Mouse (Mus musculus): Measurements from ENCODE around the gene Anp32a.

Gene Anp32a

GRCm38 (mm10) chr9:62346388-62346679 lies 5.2 kb downstream of the Anp32a start:
- no peak for DNase-seq (ENCODE audit: low spot score)

DNA sequence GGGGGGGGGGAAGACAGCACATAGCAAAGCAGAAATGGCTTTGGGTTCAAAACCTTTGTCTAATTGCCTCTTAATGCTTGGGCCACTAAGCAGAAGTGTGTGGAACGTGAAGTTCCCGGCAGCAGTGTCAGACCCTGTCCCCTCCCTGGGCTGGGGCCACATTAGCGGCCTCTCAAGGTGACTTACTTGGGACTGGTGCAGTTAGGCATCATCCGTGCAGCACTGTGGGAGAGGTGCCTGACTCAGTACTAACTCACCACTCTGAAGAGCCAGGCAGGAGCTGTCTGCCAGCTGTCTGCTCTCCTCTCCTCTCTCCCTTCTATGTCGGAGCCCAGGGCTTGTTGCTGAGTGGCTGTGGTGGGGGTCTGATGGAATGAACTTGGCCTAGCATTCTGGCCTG lies 6.1 kb downstream of the Anp32a start:
- DNase-seq (ENCODE audit: low spot score): no peak

- no peak for DNase-seq (ENCODE audit: low spot score)
Observed at GRCm38 (mm10) chr9:62348050-62348449, 7.0 kb downstream of the Anp32a start.

DNA sequence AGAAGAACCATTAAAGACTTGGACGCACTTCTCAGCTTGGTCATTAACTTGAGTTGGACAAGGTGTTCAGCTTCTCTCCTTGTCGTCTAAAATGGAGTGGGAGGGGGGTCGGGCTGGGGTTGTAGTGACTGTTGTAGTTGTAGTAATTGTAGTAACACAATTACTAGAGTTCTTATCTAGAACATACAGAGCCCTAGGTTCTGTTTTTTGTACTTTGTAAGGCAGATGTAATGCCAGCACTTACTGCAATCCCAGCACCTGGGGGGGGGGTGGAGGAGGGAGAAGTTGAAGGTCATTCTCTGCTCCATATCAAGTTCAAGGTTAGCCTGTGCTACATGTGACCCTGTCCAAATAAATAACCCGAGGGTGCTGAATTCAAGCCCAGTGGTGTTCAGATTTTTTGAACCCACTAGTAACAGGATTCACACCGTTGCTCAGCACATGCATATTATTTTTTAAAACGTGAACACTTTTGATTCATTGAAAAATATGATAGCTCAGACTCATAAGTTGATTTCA lies 7.4 kb downstream of the Anp32a start:
- no peak for DNase-seq (ENCODE audit: low spot score)

- no peak for DNase-seq (ENCODE audit: low spot score)
Observed at GRCm38 (mm10) chr9:62349250-62349649, 8.2 kb downstream of the Anp32a start.

DNA sequence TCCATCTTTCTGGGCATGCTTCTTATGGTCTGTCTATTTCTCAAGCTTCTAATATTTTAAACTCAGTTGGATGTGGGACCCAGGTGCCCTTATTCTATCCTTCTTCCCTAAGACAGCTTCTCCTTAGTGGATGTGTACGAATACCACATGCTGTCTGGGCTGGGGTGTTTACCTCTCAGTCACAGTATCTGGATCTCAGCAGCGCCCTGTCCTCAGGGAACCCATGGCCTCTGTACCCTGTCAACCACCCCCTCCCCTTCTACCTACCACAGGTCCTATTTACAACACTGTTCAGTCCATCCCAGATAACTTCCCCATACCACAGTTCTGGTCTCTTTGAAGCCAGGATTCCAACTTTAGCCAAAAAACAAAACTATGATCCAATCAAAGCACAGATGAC lies 9.6 kb downstream of the Anp32a start:
- no peak for DNase-seq (ENCODE audit: low spot score)

DNA sequence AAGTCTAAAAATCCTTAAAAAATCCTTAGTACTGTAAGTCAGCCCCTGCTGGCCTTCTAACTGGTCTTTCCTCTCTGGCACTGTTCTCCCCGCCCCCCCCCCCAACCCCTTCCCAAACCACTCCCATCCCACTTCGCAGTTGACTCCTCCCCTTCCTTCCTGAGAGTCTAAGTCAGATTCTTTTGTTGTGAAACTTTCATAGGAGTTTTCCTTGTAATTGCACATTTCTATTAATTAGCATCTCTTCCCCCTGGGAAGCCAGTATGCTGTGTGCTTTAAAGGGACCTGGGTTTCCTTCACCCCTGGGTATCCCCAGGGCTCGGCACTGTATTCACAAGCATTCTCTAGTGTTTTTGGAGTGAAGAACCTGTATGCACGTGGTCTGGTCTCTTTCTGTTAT lies 10.1 kb downstream of the Anp32a start:
- DNase-seq (ENCODE audit: low spot score): no peak

DNA sequence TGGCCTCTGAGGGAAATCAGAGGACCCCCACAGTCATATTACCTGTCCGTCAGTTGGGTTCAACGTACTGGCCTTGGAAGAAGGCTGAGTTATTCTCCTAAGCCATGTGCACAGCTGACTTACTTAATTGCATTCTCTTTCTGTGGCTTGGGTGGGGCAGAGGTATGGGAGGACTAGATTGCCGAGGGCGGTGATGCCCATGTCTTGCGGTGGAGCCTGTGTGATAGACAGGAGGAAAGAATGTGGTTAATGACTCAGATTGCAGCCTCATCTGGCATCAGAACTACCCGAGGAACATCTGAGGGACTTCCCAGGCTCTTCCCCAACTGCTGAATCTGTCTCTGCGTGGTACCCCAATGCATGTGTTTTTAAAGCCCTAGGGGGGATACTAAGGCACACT lies 12.7 kb downstream of the Anp32a start:
- no peak for DNase-seq (ENCODE audit: low spot score)

DNA sequence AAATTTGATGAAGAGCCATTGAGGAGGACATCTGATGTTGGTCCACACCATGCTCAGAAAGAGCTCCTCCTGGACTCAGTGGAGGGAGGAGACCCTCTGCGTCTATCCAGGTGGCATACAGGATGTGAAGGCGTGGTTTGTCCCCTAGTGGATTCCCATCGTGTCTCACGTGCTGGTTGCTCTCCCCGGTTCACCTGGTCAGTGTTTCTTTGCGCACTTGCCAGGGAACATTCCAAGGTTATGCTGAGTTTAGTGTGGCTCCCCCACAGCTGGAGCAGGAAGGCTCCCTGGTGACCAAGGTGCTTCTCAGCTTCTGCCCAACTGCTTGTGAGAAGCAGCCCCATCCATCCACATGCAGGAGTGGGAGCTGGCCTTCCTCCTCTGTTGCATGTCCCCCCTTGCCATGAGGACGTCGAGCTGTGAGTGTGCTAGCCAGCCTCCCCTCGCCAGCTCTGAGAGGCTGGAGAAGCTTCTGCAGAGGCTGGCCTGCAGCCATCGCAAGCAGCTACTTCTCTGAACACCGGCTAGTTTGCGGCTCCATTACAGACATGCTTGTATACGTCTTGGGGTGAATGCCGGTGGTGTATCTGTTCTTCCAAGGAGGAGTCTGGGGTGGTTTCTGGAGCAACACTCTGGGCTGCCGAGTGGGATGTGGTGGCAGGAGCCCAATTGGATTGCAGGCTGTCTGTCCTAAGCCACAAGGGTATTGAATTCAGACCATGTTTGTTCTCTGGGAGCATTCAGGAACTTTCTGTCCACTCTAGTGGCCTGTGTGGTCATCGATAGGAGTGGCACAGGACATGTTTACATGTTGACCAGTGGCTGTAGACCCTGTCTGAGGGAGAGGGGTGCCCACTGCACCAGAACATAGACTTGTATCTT lies 14.0 kb downstream of the Anp32a start:
- DNase-seq (ENCODE audit: low spot score): no peak

GRCm38 (mm10) chr9:62355763-62356162 lies 14.7 kb downstream of the Anp32a start:
- no peak for DNase-seq (ENCODE audit: low spot score)

- no peak for DNase-seq (ENCODE audit: low spot score)
Observed at GRCm38 (mm10) chr9:62357593-62357992, 16.5 kb downstream of the Anp32a start.

DNA sequence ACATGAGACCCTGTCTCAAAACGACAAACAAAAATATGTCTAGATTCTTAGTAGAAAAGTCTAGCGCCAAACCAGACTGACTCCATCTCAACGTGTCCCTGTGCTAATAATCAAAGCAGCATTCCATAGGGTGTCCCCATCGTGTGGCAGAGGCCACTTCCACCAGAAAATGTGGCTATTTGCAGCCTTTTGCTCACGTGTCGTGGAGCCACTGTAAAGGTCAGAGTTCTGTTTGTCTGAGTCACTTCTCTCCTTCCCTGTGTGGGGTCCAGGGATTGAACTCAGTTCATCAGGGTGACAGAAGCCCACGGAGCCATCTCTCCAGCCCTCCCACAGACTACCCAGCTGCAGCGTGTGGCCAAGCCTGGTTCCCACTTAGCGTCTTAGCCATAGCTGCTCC lies 17.8 kb downstream of the Anp32a start:
- no peak for DNase-seq (ENCODE audit: low spot score)

GRCm38 (mm10) chr9:62360889-62361288 lies 19.8 kb downstream of the Anp32a start:
- no peak for DNase-seq (ENCODE audit: low spot score)

DNA sequence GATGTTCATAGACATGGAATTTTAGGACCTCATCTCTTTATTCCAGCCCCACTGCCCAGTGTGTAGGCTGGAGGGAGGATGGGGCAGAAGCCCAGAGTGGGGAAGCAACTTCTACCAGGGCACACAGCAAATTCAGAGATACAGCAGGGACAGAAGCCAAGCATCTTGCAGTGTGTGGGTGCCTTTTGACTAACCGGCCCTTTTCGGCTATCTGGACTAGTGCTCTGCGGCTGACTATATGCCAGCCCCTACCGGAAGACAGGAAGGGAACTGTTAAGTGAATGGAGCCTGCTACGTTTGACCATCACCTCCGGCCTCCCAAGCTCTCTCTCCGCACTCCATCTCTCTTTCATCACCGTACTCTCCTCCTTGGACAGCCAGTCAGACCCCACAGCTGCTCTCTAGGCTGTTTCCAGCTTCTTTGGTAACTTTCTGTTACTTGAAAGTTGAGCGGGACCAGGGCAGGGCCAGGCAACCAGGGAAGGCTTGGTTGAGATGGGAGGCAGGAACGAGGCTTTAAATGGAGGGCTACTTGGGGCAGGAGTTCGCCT lies 21.8 kb downstream of the Anp32a start:
- no peak for DNase-seq (ENCODE audit: low spot score)

DNA sequence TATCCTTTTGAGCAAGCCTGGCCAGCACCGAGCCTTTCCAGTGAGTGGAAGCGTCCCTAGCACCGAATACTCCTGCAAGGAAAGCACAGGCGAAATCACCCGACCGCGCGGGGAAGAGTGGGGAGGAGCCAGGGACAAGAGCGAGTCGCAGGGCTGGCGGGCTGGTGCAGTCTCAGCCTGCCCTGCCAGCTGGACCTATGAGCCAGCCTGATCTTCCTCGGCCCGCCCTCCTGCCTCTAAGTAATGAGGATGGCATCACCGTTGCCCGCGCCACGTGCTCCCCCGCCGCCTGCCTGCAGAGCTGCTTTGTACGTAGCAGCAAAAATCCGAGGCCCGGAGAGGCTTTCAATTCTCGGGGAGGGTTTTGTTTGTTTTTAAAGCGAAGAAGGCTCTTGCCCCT lies 22.5 kb downstream of the Anp32a start:
- DNase-seq (ENCODE audit: low spot score): peak; percentile 52

DNA sequence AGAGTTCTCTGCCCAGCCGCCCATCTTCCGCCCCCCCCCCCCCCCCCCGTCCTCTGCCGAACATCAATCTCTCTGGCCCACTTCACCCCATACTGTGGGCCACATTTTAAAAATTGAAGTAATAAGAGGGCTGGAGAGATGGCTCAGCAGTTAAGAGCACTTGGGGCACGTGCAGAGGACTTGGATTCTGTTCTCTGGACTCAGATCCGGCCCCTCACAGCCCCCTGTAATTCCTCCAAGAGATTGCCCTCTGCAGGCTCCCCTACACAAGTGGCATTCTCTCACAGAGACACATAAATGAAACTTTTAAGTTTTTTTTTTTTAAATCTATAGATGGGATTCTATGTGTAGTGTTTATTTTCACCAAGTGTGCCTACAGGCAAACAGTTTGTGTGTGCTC lies 23.1 kb downstream of the Anp32a start:
- no peak for DNase-seq (ENCODE audit: low spot score)

DNA sequence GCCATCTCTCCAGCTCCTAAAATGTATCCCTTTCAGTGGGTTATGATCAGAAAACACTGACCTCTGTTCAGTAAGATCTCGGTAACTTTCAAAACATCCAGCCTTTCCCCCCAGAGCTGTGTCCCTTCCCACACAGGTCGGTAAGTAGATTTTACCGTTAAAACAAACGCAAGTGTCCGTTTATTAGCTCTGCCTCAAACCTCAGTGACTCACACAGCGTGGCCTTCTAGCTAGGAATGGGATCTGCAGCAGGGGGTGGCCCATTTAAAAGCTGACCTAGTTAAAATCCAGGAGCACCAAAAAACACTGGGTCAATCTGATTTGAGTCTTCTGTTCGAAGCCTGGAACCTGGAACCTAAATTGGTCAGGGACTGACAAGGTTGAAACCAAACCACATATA lies 23.7 kb downstream of the Anp32a start:
- no peak for DNase-seq (ENCODE audit: low spot score)

DNA sequence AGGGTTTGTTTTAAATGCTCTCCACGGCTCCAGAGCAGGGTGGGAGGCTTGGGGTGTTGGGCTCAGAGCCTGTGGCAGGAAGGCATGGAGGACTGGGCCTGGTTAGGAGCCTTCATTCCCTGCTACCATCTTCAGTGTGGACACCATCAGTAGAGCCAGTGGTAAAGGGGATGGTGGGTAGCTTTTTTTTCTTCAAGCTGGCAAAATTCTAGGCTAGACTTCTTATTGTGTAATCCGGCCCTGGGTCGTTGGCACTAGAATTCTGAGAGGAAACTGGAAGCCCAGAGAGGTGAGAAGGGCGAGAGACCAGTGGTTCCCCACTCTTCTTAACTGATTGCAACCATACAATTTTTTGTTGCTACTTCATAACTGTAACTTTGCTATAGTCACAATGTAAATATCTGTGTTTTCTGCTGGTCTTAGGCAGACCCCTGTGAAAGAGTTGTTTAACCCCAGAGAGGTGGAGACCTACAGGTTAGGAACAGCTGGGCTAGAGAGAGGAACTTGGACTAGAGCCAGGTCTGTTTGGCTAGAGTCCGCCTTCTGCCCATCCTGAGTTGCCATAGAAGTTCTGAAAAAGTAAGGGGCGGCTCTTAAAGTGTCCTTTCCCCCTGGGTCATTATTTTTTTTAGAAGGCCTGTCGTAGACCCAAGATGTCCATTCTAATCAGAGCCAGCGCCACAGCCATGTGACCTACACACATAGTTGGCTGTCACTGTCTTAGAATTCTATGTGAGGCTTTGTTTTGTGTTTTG lies 24.4 kb downstream of the Anp32a start:
- DNase-seq (ENCODE audit: low spot score): no peak

DNA sequence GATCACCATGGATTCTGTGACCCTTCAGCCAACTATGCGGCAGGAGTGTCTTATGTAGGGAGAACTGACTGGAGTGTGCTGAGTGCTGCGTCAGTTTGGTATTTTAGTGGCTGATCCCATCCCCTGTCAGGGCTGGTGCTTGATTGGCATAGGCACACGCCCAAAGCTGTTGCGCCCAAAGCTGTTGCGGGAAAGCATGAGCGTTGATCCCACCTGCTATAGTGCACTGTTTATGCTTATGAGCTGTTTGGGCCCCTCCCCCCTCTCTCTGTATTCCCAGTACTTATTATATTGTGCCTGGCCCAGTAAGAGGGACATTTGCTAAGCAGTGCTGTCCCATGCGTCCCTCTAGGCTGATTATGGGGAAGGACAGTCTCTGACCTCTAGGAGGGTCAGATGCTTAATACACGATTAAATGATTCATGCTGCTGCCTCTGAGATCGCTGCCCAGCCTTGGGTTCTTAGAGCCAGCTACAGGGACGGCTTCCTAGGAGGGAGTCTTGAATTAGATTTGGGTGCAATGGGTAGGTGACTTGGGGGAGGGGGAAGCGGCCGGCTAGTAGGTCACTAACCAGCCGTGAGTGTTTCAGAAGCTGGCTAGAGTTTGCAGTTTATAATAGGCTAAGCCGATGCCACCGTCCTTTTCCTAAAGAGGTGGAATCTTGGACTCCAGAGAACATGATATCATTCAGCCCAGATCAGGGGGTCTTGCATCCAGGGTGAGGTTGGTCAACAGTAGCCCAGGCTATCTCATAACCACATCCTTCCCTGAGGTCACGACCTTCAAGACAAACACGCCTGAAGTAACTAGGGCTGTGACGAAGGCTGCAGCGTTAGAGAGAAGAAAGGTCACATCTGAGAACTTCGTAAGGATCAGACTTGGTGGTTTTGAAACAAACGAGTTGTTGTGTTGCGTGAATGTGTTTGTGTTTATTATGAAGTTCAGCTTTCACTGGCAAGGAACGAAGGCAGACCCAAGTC lies 25.7 kb downstream of the Anp32a start:
- DNase-seq (ENCODE audit: low spot score): no peak

GRCm38 (mm10) chr9:62367510-62368071 lies 26.5 kb downstream of the Anp32a start:
- DNase-seq (ENCODE audit: low spot score): no peak

GRCm38 (mm10) chr9:62368256-62368905 lies 27.3 kb downstream of the Anp32a start:
- DNase-seq (ENCODE audit: low spot score): no peak
